Mouse (Mus musculus) forelimb bud, embryonic 11.5 days (tissue): ENCODE measurements around the gene Numa1.
"Not testable (repeated sequence)": the region's sequence is repeated elsewhere in the genome, so short reads cannot be mapped to it uniquely, and the experiment has no call there.

Source experiments
- DNase-seq: peaks from one replicate; pipeline ENCODE4 v3.0.0-alpha.2; 2012; ENCODE audit warnings: low read depth, low spot score

The Numa1 gene

DNA sequence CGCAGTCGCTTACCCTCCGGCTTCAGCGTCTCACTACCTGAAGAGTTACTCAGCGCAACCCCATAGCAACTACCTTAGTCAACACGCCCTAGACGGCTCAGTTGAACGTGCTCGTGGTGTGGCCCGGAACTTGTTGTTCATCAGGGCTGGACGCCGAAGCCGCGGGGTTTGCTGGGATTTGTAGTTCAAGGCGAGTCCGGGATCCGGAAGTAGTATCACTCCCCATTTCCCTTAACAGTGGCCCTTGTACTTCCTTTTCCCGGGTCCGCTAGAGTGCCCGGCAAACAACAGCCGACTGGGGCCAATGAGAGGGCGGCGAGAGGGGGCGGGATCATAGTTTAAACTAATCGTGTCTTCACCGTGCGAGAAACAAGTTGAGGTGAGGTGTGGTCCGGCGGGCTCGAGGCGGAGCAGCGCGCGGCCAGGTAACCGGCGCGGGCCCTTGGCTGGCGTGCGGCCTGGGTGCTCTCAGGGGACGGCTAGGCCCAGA is at the start of gene Numa1, which contains the start of gene Lrrc51:
Numa1 (plus strand) TSS at position 361 of the 490 bp plus-strand sequence.
Lrrc51 (minus strand) TSS at position 145 of the 490 bp plus-strand sequence.
- DNase-seq = peak; percentile 96

DNA sequence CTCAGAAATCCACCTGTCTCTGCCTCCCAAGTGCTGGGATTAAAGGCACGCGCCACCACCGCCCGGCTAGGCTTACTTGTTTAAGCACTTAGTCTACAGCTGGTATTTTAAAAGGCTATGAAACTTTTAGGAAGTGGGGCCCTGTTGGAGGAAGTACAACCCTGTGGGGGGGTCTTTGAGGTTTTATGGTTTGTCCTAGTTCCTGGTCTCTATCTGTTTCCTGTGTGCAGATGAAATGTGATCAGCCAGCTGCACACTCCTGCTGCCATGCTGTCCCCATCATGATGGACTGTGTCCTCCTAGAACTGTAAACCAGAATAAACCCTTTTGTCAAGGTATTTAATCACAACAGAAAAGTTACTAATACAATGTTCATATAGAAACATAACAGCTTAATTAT is 49.8 kb upstream of the Numa1 start:
- DNase-seq = no peak

DNA sequence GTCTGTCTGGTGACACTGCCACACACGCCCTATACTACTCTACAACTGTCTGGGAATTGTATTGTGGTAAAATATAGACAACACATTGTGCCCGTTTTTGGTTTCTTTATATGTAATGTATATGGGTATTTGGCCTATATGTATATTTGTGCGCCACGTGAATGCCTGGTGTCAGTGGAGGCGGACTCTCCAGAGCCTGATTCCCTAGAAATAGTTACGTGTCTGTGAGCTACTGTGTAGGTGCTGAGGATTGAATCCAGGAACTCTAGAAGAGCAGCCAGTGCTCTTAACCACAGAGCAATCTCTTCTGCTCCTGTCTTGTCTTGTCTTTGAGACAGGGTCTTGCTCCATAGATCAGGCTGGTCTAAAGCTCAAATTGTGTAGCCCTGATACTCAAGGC is 47.6 kb upstream of the Numa1 start:
- no peak for DNase-seq

DNA sequence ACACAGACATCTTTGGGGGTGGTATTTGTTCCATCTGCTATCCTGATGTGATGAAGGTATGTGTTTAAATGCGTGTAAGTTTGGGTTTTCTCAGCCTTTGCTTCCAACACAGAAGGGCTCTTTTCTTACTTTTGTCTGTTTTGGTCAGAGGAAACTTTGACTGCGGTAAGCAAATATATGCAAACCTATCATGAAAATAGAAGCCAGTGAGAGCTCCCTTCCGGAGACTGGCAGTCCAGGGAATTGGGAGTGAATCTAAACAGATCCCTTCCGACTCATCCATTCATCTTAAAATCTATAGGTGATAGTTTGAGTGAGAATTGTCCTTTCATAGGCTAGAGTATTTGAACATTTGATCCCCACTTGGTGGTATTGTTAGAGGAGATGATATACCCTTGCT is 45.5 kb upstream of the Numa1 start:
- no peak for DNase-seq

DNA sequence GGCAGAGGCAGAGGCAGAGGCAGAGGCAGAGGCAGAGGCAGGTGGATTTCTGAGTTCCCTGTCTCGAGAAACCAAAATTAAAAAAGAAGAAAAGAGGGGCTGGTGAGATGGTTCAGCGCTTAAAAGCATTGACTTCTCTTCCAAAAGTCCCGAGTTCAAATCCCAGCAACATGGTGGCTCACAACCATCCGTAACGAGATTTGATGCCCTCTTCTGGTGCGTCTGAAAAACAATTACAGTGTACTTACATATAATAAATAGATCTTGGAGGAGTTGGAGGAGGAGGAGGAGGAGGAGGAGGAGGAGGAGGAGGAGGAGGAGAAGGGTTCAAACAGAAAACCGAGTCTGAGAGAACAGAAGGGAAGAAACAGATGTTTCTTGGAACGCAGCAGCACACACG is 38.2 kb upstream of the Numa1 start:
- DNase-seq = no peak

DNA sequence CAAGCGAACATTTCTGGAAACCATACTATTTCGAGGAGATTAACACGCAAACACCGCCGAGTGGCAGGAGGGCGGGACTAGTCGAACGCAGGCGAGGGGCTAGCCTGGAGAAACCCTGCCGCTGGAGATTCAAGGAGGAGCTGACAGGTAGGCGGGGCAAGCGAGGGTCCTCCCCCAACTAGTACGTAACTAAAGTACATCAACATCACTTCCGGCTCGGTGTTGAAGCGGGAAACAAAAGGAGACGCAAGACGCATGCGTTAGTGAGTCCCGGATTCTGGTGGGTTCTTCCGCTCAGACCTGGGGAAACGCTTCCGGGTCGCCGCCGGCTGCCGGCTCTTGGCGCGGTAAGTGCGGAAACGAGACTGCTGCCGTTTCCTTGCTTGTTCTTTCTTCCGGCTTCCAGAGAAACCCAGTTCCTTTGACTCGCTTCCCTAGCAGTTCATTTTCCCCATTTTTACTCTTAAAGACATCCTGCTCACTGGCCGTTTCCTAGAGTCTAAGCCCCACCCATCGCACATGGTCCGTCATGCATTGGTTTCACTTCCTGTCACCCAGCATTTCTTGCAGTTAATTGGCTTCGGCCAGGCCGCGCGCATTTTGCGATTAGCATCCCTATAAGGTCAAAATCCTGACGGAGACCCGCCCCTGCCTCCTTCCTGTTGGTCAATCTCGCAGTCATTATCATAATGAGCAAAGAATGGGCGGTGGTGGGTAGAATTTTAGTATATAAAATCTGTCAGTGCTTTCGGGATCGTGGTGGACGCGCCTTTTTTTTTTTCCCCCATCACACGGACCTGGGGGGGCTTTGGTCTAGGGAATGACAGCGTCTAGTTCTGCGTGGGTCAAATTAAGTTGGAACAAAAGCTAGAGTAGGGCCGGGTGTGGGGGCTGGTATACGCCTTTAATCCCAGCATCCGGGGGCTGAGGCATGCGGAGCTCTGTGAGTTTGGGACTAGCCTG is 37.5 kb upstream of the Numa1 start:
- peak; percentile 98 for DNase-seq

DNA sequence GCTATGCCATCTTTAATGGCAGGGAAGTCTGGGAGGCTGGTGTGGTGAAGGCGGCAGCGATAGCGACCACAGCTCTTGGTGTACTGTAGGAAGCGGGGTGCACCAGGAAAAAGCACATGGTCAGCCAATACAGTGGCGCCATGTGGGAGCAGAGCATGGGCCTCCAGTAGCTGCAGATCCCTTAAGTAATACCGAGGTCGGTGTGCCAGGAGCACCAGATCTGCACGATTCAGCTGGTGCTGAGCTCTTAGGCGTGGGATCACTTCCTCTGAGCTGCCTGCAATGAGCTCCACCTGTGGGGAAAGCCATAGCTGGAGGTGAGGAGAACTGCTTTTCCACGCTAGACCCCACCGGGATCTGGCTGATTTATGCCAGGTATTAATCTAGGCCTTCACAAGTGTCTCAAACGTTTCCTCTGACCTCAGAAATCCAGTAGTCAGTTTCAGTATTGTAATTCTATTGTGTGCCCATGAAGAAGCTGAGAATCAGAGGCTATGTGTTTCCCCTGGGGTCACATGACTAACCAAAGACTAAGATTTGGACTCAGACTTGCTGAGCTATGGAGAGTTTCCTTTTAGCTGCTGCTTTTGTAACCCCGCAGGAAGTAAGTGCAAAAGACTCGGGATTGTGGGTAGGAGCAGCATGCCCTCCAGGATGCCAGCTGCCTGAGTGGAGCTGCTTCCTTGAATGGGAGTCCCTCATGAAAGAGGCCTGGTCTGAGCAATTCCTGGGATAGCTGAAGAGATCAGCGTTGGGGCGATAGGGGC is 33.4 kb upstream of the Numa1 start:
- DNase-seq = no peak

DNA sequence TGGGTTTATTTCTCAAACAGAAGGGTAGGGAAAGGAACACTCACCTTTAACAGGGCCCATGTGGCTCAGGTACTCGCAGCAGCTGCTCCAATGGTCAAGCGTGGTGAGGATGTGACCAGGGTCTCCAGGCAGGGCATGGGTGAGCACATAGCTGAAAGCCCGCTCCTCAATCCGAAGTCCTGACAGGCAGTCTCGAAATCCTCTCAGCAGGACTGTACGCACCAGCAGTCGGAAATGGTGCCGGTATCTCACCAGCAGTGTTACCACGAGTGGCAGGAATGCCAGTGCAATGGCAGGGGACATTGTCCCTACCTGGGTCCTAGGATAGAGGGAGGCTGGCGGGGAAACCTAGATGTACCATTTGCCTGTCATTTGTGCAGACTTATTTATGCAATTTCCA is 31.9 kb upstream of the Numa1 start:
- no peak for DNase-seq

DNA sequence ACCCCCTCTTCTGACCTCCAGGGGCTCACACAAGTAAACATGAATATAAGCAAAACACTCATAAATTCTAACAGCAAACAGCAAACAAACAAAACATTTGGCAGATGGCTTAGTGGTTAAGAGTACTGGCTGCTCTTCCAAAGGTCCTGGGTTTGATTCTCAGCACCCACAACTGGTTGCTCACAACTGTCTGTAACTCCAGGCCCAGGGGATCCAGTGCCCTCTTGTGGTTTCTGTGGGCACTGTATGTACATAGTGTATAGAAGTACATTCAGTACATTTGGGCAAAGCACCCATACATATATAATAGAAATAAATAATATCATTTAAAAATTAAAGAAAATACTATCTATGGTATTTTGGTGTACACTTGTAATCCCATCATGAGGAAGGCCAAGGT is 31.1 kb upstream of the Numa1 start:
- no peak for DNase-seq

DNA sequence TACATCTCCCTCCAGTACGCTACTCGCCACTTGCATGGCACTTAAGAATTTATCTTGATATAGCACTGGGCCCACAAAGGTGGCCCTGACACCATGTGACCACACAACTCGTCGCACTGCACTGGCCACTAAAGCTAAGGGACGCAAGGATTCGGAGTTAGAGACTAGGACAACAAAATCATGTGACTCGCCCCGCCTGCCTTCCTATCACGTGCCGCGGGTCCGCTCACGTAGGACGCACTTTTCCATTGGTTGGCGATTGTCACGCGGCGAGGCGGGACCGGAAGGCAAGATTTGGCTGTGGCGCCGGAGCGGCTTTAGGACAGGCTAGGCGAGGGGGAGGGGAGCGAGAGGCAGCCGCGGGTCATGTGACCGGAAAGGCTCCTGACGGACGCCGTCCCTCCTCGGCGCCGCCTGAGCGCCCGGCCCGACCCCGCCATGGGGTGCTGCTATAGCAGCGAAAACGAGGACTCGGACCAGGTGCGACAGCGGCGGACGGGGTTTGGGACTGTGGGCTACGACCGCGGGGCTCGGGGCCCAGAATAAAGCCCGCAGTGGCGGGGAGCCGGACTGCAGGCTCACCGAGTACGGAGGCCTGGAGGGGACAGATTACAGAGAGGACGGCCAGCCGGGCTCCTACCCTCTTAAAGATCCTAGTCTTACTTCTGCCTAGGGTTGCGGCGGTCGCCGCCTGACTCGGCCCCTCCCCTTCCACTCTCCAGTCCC is 28.2 kb upstream of the Numa1 start, which contains the start of gene Lamtor1:
Lamtor1 (plus strand) TSS at position 344 of the 726 bp plus-strand sequence.
- DNase-seq = peak; percentile 99

DNA sequence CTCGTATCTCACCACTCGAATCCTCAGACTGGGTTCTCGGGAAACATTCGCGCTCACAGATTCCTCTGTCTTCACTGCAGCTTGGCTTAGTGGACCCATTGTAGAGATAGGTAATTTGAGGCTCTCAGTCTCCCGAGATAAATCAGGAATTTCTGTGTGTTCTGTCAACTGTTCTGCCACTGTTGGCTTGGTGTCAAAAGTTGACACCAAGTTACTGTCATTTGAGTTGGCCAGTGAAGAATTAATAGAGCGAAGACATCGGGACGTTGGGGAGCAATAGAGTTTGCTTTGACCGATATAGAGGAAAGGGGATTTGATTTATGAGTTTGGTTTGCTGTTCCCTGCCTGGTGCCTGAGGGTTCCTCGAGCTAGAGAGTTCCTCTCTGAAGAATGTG is 27.6 kb upstream of the Numa1 start, which contains the start of gene Tomt:
Tomt (minus strand) TSS at position 73 of the 395 bp plus-strand sequence.
- no peak for DNase-seq

DNA sequence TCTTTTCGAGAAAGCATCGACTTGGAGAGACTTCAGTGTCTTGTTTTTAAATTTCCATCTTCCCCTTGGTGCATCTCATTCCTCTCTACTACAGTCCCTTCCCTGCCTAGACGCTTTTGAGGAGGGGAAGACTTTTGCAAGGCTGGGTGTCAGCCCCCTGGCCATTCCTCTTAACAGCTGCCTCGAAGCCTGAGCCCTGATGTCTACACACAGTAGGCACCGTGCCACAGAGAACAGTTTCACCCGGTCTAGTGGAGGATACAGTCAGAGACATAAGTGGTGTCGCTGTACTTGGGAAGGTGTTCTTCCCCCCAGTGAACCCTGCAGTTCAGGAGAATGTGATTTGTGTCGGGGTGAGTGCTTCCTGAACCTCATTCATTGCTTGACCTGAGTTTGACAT is 27.2 kb upstream of the Numa1 start:
- DNase-seq = no peak

DNA sequence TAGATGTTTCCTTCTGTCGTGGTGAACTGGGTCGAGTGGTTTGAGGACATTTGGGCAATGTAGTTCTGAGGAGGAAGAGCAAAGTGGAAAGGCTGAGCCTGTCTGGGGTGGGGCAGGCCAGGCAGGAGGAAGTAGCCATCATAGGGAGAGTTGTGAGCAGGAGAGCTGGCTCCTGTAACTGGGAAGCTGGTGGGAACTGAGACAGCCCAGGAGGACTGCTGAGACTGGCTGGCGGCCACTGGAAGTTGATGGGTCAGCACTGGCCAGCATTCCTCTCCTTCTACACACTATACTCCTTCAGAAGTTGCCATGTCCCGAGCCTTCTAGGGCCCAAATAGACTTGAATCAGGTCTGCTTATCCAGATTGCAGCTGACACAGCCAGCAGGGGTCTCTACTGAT is 25.5 kb upstream of the Numa1 start:
- DNase-seq = no peak

DNA sequence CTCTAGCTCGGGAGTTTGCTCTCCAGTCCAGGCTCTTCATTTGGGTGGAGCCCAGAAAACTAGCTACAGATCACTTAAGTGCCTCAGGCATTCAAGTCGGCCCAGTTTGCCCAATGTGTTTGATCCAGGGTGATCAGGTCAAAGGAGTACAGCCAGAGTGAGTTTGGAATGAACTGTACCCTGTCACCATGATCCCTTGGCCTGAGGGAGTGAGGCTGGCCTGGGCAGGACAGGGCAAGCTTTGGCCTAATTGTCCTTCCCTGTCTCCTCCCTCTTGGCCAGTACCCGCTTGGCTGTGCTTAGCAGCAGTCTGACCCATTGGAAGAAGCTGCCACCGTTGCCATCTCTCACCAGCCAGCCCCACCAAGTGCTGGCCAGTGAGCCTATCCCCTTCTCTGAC is 23.8 kb upstream of the Numa1 start:
- DNase-seq = no peak

DNA sequence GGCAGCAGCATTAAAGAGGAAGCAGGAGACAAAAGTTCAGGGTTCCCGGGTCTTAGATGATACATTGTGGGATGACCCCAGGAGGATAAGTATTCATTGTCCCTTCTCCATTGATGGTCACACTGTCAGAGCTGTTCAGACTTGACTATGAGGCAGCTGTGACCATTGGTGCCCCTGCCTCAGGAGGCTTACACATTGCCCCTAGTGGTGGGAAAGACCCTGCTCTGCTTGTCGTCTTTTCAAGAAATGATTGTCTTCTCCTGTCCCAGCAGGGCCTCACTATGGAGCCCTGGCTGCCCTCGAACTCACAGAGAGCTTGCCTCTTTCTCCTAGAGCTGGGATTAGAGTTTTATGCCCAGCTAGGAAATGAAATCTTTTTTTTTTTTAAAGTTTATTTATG is 21.9 kb upstream of the Numa1 start:
- no peak for DNase-seq

DNA sequence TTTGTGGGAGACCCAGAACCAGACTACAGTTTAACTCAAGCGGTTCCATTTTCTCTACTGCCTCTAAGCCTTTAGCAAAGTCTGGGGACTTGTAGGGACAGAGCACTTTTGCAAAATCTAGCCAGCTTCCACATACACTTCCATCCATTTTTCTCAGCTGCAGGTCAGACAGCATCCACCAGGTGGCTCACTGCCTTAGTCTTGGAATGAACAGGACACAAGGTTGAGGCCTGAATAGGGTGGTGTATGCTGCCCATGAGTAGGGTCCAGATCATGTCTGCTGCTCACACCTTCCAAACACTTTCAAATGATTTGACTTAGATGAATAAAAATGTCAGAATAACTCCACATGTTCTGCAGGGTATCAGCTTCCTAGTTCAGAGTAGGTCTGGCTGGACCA is 15.8 kb upstream of the Numa1 start:
- DNase-seq = peak; percentile 61

DNA sequence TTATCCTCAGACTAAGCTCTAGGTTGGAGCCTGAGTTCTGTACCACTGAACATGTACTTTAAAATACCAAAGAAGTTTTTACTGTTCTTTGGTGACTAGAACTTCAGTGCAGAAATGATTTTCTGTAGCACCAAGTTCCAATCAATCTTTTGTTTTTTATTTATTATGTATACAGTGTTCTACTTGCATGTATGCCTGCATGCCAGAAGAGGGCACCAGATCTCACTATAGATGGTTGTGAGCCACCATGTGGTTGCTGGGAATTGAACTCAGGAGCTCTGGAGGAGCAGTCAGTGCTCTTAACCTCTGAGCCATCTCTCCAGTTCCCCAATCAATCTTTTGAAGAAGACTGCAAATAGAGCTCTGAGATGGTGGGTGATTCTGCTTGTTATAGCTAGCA is 8.0 kb upstream of the Numa1 start:
- not testable (repeated sequence) for DNase-seq

DNA sequence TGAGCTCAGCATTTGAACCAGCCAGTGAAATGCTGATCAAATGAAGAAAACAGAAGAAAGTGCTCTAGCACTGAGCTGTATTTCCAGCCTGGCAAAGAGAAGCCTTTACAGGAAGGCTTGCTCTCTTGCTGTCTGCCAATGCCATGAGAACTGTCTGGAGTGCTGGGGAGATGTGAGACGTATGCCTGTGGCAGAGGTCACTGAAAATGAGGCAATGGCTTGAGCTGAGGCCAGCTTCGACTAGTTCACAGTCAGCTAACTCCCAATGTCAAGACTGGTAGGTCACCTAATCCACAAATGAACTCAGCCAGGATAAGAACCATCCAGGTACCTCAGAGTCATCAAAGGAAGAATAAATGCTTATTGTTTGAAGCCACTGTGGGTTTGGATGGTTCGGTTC is 5.8 kb upstream of the Numa1 start:
- DNase-seq = no peak

DNA sequence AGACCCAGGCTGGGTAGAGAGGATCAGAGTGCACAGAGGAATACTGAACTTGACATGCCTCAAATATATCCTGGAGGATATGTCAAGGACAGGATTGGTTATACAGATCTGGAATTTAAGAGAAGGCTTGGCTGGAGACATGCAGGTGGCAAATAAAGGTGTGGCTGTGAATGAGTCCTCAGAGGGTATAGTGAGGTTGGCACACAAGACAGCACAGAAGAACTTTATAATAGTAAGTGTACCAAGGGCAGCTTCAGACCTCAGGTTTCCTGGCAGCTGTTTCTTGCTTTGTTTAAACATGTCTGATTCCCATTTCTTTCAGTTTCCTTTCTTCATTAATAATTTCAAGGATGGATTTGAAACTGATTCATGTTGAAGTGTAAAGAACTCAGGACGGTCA is 1.4 kb upstream of the Numa1 start:
- no peak for DNase-seq

DNA sequence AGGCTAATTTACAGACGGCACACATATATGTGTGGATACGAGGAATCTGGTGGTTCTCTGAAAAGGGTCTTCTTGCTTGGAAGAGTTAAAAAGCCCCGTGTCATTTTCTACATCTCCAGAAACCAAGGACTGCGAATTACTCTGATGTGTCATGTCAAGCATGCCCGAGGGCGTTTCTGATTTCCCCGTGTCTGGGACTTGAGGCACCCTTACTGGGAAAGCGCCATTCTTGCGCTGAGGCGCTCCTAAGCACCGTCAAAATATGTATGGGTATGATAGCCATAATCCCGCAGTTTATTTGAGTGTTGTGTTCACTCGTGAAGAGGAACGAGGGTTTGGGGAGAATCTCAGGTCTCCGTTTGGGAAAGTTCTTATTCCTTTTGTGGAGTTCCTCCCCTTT is 611 bp upstream of the Numa1 start:
- peak; percentile 26 for DNase-seq

DNA sequence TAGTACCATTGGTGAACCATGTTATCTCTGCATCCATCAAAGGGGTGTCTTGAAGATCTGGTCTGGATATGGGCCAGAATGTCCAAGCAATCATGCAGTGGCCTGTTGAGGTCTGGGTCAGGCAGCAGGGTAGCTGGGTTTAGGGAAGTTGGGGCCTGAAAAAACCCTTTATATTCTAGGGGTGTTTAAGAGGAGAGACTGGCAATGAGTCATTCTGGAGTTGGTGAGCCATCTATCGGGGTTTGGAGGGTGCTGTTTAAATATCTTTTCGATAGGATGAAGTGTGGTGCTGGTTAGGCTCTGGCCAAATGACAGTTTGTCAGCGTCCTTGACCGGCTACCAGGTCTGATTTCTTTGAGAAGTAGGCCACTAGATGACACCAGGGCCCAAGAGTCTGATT is 2.0 kb downstream of the Numa1 start:
- DNase-seq = no peak

DNA sequence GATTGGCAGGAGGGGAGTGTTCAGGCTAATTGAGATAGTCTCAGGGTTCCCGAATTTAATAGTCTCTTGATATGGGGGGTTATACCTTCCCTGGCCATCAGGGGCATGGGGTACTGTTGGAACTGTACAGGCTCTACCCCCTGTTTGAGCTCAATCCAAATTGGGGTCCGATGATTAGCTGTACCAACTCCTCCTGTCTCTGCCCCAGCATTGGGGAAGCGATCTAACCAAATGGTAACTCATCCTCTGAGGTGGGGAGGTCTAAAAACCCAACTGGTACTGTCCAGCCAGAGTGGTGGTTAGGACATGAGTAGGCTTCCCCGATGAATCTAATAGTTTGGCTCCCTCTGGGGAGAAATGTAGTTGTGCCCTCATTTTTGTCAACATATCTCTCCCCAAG is 3.1 kb downstream of the Numa1 start:
- DNase-seq = no peak
